ENCODE assay signal across 14 mouse cellular contexts in the genomic region with DNA sequence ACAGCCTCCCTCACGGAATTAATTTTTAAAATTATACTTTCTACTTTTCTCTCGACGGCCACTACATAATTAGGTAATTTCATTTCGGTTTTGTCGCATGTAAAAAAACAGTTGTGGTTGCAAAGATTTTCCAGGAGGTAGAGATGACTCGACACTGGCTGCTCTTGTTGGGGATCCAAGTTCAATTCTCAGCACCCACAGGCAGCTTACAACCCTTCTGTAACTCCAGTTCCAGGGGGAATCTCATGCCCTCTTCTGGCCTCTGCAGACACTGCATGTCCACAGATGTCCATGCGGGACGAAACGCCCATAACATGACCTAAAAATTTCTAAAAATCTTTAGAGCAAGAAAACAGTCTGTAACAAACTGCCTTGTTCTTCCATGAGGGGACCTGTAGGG. TPM values are rescaled to one million over a fixed set of nuclear protein-coding genes. Genes with fewer than 3 reads are reported as not detected.
DNase-seq lines count a peak whose midpoint lies in the region; ATAC-seq and TF ChIP-seq lines count a peak whose summit lies in the region.
"Had no signal": no experiment of that assay in that cellular context is flagged by ENCODE, and none has a peak within 500 bp of the region (broad histone marks: within the 10 kb centered on the region; RNA-seq: fewer than 3 reads in every experiment).

No protein-coding gene starts in this region.

- no peak overlapping the region for H3K4me2 ChIP-seq in intestine, postnatal 0 days (replicated peaks; ENCODE audit: low read depth)
- no peak overlapping the region for H3K4me2 ChIP-seq in intestine, embryonic 15.5 days (replicated peaks)
- H3K4me2 ChIP-seq in stomach, postnatal 0 days (replicated peaks; ENCODE audit: low read depth), result no peak overlapping the region
- H3K4me2 ChIP-seq: forebrain, embryonic 13.5 days; heart, embryonic 12.5 days; limb, embryonic 12.5 days; midbrain, embryonic 13.5 days had no signal

- peak; percentile 10 for DNase-seq in thymus, postnatal 14 days
- DNase-seq in thymus, adult 2 months, result no peak
- peak; percentile 40 for DNase-seq in ZHBTc4 (ENCODE audit: low read depth, low spot score)
- no peak for DNase-seq in stomach, postnatal 0 days (ENCODE audit: low spot score)
- no peak for DNase-seq in embryo, embryonic 10.5 days (ENCODE audit: low spot score)
- DNase-seq in heart, postnatal 10 days, result no peak

- 95% methylated on average over 9 of the region's 9 CpGs for WGBS in intestine, postnatal 0 days
- WGBS in intestine, embryonic 15.5 days, result 95% methylated on average over 9 of the region's 9 CpGs
- 94% methylated on average over 9 of the region's 9 CpGs for WGBS in thymus, adult 2 months
- 95% methylated on average over 9 of the region's 9 CpGs for WGBS in stomach, postnatal 0 days

- TF ChIP-seq EP300 in stomach, postnatal 0 days (optimal IDR thresholded peaks at IDR 0.05), result no peak

- H3K9ac ChIP-seq in intestine, postnatal 0 days (ENCODE audit: low read depth, low read length), result no peak overlapping the region
- no peak overlapping the region for H3K9ac ChIP-seq in intestine, embryonic 15.5 days
- no peak overlapping the region for H3K9ac ChIP-seq in stomach, postnatal 0 days (ENCODE audit: low read length)
- H3K9ac ChIP-seq: forebrain, embryonic 13.5 days; heart, embryonic 12.5 days; limb, embryonic 12.5 days; midbrain, embryonic 13.5 days had no signal

- H3K27me3 ChIP-seq in intestine, postnatal 0 days (replicated peaks; ENCODE audit: control insufficient read depth, insufficient read depth, low read length), result no peaks in the 10 kb centered on the region
- H3K27me3 ChIP-seq in intestine, embryonic 15.5 days (replicated peaks), result no peaks in the 10 kb centered on the region
- no peaks in the 10 kb centered on the region for H3K27me3 ChIP-seq in thymus, adult 2 months (ENCODE audit: control insufficient read depth, insufficient read depth, low read length)
- H3K27me3 ChIP-seq in stomach, postnatal 0 days (ENCODE audit: control insufficient read depth, insufficient read depth, low read length), result no peaks in the 10 kb centered on the region
- H3K27me3 ChIP-seq: forebrain, embryonic 13.5 days; heart, embryonic 12.5 days; limb, embryonic 12.5 days; midbrain, embryonic 13.5 days had no signal

- ATAC-seq in intestine, postnatal 0 days, result no peak
- ATAC-seq in intestine, embryonic 15.5 days, result no peak
- ATAC-seq in stomach, postnatal 0 days (ENCODE audit: low FRiP score, low TSS enrichment), result no peak
- ATAC-seq: forebrain, embryonic 13.5 days; intestine, embryonic 16.5 days; midbrain, embryonic 13.5 days had no signal

- no peaks in the 10 kb centered on the region for H3K36me3 ChIP-seq in intestine, postnatal 0 days (ENCODE audit: control insufficient read depth, insufficient read depth)
- H3K36me3 ChIP-seq in intestine, embryonic 15.5 days, result no peaks in the 10 kb centered on the region
- no peaks in the 10 kb centered on the region for H3K36me3 ChIP-seq in thymus, adult 2 months (ENCODE audit: control insufficient read depth, insufficient read depth, low read length)
- H3K36me3 ChIP-seq in stomach, postnatal 0 days (ENCODE audit: control insufficient read depth, insufficient read depth, low read length), result no peaks in the 10 kb centered on the region
- H3K36me3 ChIP-seq: heart, embryonic 12.5 days; hindbrain, embryonic 10.5 days; limb, embryonic 12.5 days; midbrain, embryonic 13.5 days had no signal

- TF ChIP-seq POLR2A in thymus, adult 2 months (IDR thresholded peaks at IDR 0.05; ENCODE audit: control insufficient read depth, extremely low read depth, insufficient read depth, low read length, poor library complexity), result no peak

- intact Hi-C loops in heart, postnatal 10 days (cut with DNase I), result no loop called here

- no peak overlapping the region for H3K27ac ChIP-seq in intestine, postnatal 0 days (ENCODE audit: low read depth, low read length)
- no peak overlapping the region for H3K27ac ChIP-seq in intestine, embryonic 15.5 days
- H3K27ac ChIP-seq in thymus, adult 2 months (ENCODE audit: control insufficient read depth, insufficient read depth, low read length), result no peak overlapping the region
- H3K27ac ChIP-seq in stomach, postnatal 0 days (replicated peaks), result no peak overlapping the region
- H3K27ac ChIP-seq: forebrain, embryonic 13.5 days; hindbrain, embryonic 10.5 days; limb, embryonic 12.5 days; midbrain, embryonic 13.5 days had no signal

- no peaks in the 10 kb centered on the region for H3K9me3 ChIP-seq in intestine, postnatal 0 days (ENCODE audit: control insufficient read depth)
- H3K9me3 ChIP-seq in intestine, embryonic 15.5 days, result no peaks in the 10 kb centered on the region
- no peaks in the 10 kb centered on the region for H3K9me3 ChIP-seq in stomach, postnatal 0 days (ENCODE audit: control insufficient read depth, low read length)
- H3K9me3 ChIP-seq: forebrain, embryonic 13.5 days; heart, embryonic 12.5 days; hindbrain, embryonic 10.5 days; midbrain, embryonic 13.5 days had no signal

- TF ChIP-seq CTCF in intestine, postnatal 0 days (IDR thresholded peaks at IDR 0.05; ENCODE audit: low read depth), result peak; percentile 31
- no peak for TF ChIP-seq CTCF in thymus, adult 2 months (IDR thresholded peaks at IDR 0.05; ENCODE audit: borderline replicate concordance, control insufficient read depth, extremely low read depth, insufficient read depth, low read length, poor library complexity)
- peak; percentile 25; the same call in 1 of the 2 replicates for TF ChIP-seq CTCF in stomach, postnatal 0 days (IDR thresholded peaks at IDR 0.05; ENCODE audit: low read depth)

- H3K4me3 ChIP-seq in intestine, postnatal 0 days (ENCODE audit: low read depth, low read length), result no peak overlapping the region
- no peak overlapping the region for H3K4me3 ChIP-seq in intestine, embryonic 15.5 days (replicated peaks)
- H3K4me3 ChIP-seq in thymus, adult 2 months (ENCODE audit: control insufficient read depth, insufficient read depth, low read length), result no peak overlapping the region
- no peak overlapping the region for H3K4me3 ChIP-seq in stomach, postnatal 0 days (ENCODE audit: low read depth, low read length)
- H3K4me3 ChIP-seq: forebrain, embryonic 13.5 days; heart, embryonic 12.5 days; hindbrain, embryonic 10.5 days; limb, embryonic 12.5 days; midbrain, embryonic 13.5 days had no signal

- H3K4me1 ChIP-seq in intestine, postnatal 0 days (replicated peaks; ENCODE audit: control insufficient read depth, insufficient read depth, low read length), result no peaks in the 10 kb centered on the region
- no peaks in the 10 kb centered on the region for H3K4me1 ChIP-seq in intestine, embryonic 15.5 days (replicated peaks)
- H3K4me1 ChIP-seq in thymus, adult 2 months (replicated peaks; ENCODE audit: control insufficient read depth, insufficient read depth, low read length), result no peaks in the 10 kb centered on the region
- no peaks in the 10 kb centered on the region for H3K4me1 ChIP-seq in stomach, postnatal 0 days (replicated peaks; ENCODE audit: control insufficient read depth, insufficient read depth)
- H3K4me1 ChIP-seq: forebrain, embryonic 13.5 days; heart, embryonic 12.5 days; hindbrain, embryonic 10.5 days; limb, embryonic 12.5 days; midbrain, embryonic 13.5 days had no signal

RNA-seq across cellular contexts. Expression of a gene that starts 41.3 kb away (rescaled TPM):
- 11.2 and 11.7 TPM in 2 replicates for polyA plus RNA-seq in intestine, postnatal 0 days (2015; fragmentation: Nextera tagmentation; extraction: Ambion mirVana)
- 8.0 and 8.8 TPM in 2 replicates for polyA plus RNA-seq in intestine, embryonic 15.5 days (2015; fragmentation: Nextera tagmentation; extraction: Ambion mirVana)
- polyA plus RNA-seq in thymus, adult 2 months (2012; rRNA removed), result 14.8 and 16.1 TPM in 2 replicates
- 6.8 and 7.1 TPM in 2 replicates for polyA plus RNA-seq in stomach, postnatal 0 days (2015; fragmentation: Nextera tagmentation; extraction: Ambion mirVana)
- 10 to 100 TPM; 16.9 to 17.6 TPM for total RNA-seq in heart, postnatal 10 days (2021)

Comparison
In these comparisons a context has a peak if more than half of its experiments do, and no peak if none do; other contexts are left out.
1. DNase-seq: peak in thymus, postnatal 14 days (single experiment) and ZHBTc4 (single experiment); none in thymus, adult 2 months (single experiment), stomach, postnatal 0 days (single experiment), embryo, embryonic 10.5 days (single experiment) and heart, postnatal 10 days (0 of 2).